Mouse (Mus musculus): Measurements from ENCODE around the gene Sapcd2. TPM values are rescaled to one million over a fixed set of nuclear protein-coding genes. Genes with fewer than 3 reads are reported as not detected.

Gene Sapcd2
- polyA plus RNA-seq, 1 experiment from 2014 or later, result 35.9 TPM

- Histone ChIP-seq H3K4me3 (replicated peaks; ENCODE audit: low read length) (no peak overlapping the region), H3K4me1 (ENCODE audit: control insufficient read depth, insufficient read depth, low read length) (no peaks in the 10 kb centered on the region), H3K9me3 (replicated peaks; ENCODE audit: control insufficient read depth, low read length) (no peaks in the 10 kb centered on the region), H3K27ac (ENCODE audit: low read length) (no peak overlapping the region), H3K36me3 (ENCODE audit: control insufficient read depth, insufficient read depth, low read length) (no peaks in the 10 kb centered on the region), H3K27me3 (ENCODE audit: control insufficient read depth, insufficient read depth, low read length) (peaks cover 21% of the 10 kb centered on the region), H3K4me2 (ENCODE audit: low read depth, low read length) (no peak overlapping the region), H3K9ac (ENCODE audit: low read length) (no peak overlapping the region; the same call in 1 of the 2 replicates)
- no peak for ATAC-seq (ENCODE audit: insufficient read depth, low FRiP score)
- WGBS, result 40% methylated on average over 27 of the region's 27 CpGs
Observed at GRCm38 (mm10) chr2:25425481-25425880, 53.4 kb downstream of the Sapcd2 start.

- no peak overlapping the region for H3K9ac ChIP-seq (ENCODE audit: low read length)
- H3K36me3 ChIP-seq (ENCODE audit: control insufficient read depth, insufficient read depth, low read length), result no peaks in the 10 kb centered on the region
- peaks cover 21% of the 10 kb centered on the region for H3K27me3 ChIP-seq (ENCODE audit: control insufficient read depth, insufficient read depth, low read length)
- no peak overlapping the region for H3K4me3 ChIP-seq (replicated peaks; ENCODE audit: low read length)
- H3K9me3 ChIP-seq (replicated peaks; ENCODE audit: control insufficient read depth, low read length), result no peaks in the 10 kb centered on the region
- no peak overlapping the region for H3K27ac ChIP-seq (ENCODE audit: low read length)
- no peaks in the 10 kb centered on the region for H3K4me1 ChIP-seq (ENCODE audit: control insufficient read depth, insufficient read depth, low read length)
- H3K4me2 ChIP-seq (ENCODE audit: low read depth, low read length), result no peak overlapping the region
- no peak for ATAC-seq (ENCODE audit: insufficient read depth, low FRiP score)
- WGBS, result 31% methylated on average over 5 of the region's 5 CpGs
Observed at GRCm38 (mm10) chr2:25426721-25427191, 54.6 kb downstream of the Sapcd2 start.

- peaks cover 21% of the 10 kb centered on the region for H3K27me3 ChIP-seq (ENCODE audit: control insufficient read depth, insufficient read depth, low read length)
- WGBS, result 87% methylated on average over 5 of the region's 5 CpGs
Observed at GRCm38 (mm10) chr2:25427256-25427655, 55.1 kb downstream of the Sapcd2 start.

More at GRCm38 (mm10) chr2:25427256-25427655, 55.1 kb downstream of the Sapcd2 start:
- Histone ChIP-seq H3K27ac (ENCODE audit: low read length) (no peak overlapping the region), H3K9ac (ENCODE audit: low read length) (no peak overlapping the region), H3K9me3 (replicated peaks; ENCODE audit: control insufficient read depth, low read length) (no peaks in the 10 kb centered on the region), H3K4me1 (ENCODE audit: control insufficient read depth, insufficient read depth, low read length) (no peaks in the 10 kb centered on the region), H3K36me3 (ENCODE audit: control insufficient read depth, insufficient read depth, low read length) (no peaks in the 10 kb centered on the region), H3K4me3 (replicated peaks; ENCODE audit: low read length) (no peak overlapping the region), H3K4me2 (ENCODE audit: low read depth, low read length) (no peak overlapping the region)
- no peak for ATAC-seq (ENCODE audit: insufficient read depth, low FRiP score)

Other genes with a start within 250 kb of the Sapcd2 start
- 9.9 and 11.0 TPM in 2 replicates for gene Nrarp, start 191.6 kb upstream of the Sapcd2 start, polyA plus RNA-seq (2015; fragmentation: Nextera tagmentation; extraction: Ambion mirVana)
- gene Tor4a, start 175.4 kb upstream of the Sapcd2 start, polyA plus RNA-seq (2015; fragmentation: Nextera tagmentation; extraction: Ambion mirVana), result 16.8 and 19.2 TPM in 2 replicates
- gene Nelfb, start 160.8 kb upstream of the Sapcd2 start, polyA plus RNA-seq (2015; fragmentation: Nextera tagmentation; extraction: Ambion mirVana), result 102 and 109 TPM in 2 replicates
- 0.06 TPM in 1 of 2 replicates, not detected in the other for gene Stpg3, start 157.7 kb upstream of the Sapcd2 start, polyA plus RNA-seq (2015; fragmentation: Nextera tagmentation; extraction: Ambion mirVana)
- not detected in 2 replicates for gene Fam166a, start 153.6 kb upstream of the Sapcd2 start, polyA plus RNA-seq (2015; fragmentation: Nextera tagmentation; extraction: Ambion mirVana)
- 631 and 720 TPM in 2 replicates for gene Tubb4b, start 147.6 kb upstream of the Sapcd2 start, polyA plus RNA-seq (2015; fragmentation: Nextera tagmentation; extraction: Ambion mirVana)
- gene Slc34a3, start 138.0 kb upstream of the Sapcd2 start, polyA plus RNA-seq (2015; fragmentation: Nextera tagmentation; extraction: Ambion mirVana), result 0.71 and 1.1 TPM in 2 replicates
- gene Rnf224, start 135.5 kb upstream of the Sapcd2 start, polyA plus RNA-seq (2015; fragmentation: Nextera tagmentation; extraction: Ambion mirVana), result 0.23 and 0.64 TPM in 2 replicates
- 11.3 and 14.2 TPM in 2 replicates for gene Rnf208, start 130.1 kb upstream of the Sapcd2 start, polyA plus RNA-seq (2015; fragmentation: Nextera tagmentation; extraction: Ambion mirVana)
- gene Cysrt1, start 129.9 kb upstream of the Sapcd2 start, polyA plus RNA-seq (2015; fragmentation: Nextera tagmentation; extraction: Ambion mirVana), result 66.0 and 120 TPM in 2 replicates
- gene AL732309.1, start 125.5 kb upstream of the Sapcd2 start, polyA plus RNA-seq (2015; fragmentation: Nextera tagmentation; extraction: Ambion mirVana), result 10.1 and 12.8 TPM in 2 replicates
- gene Tmem203, start 116.9 kb upstream of the Sapcd2 start, polyA plus RNA-seq (2015; fragmentation: Nextera tagmentation; extraction: Ambion mirVana), result 19.5 and 20.2 TPM in 2 replicates
- gene Tprn, start 109.7 kb upstream of the Sapcd2 start, polyA plus RNA-seq (2015; fragmentation: Nextera tagmentation; extraction: Ambion mirVana), result 17.9 and 19.0 TPM in 2 replicates
- 199 TPM in 2 replicates for gene Ssna1, start 99.9 kb upstream of the Sapcd2 start, polyA plus RNA-seq (2015; fragmentation: Nextera tagmentation; extraction: Ambion mirVana)
- 123 and 134 TPM in 2 replicates for gene Anapc2, start 99.8 kb upstream of the Sapcd2 start, polyA plus RNA-seq (2015; fragmentation: Nextera tagmentation; extraction: Ambion mirVana)
- gene Tmem210, start 84.2 kb upstream of the Sapcd2 start, polyA plus RNA-seq (2015; fragmentation: Nextera tagmentation; extraction: Ambion mirVana), result not detected in 2 replicates
- gene Lrrc26, start 82.4 kb upstream of the Sapcd2 start, polyA plus RNA-seq (2015; fragmentation: Nextera tagmentation; extraction: Ambion mirVana), result 14.3 and 20.3 TPM in 2 replicates
- gene Grin1, start 53.1 kb upstream of the Sapcd2 start, polyA plus RNA-seq (2015; fragmentation: Nextera tagmentation; extraction: Ambion mirVana), result 2.0 and 2.3 TPM in 2 replicates
- 46.0 and 47.0 TPM in 2 replicates for gene Man1b1, start 40.0 kb upstream of the Sapcd2 start, polyA plus RNA-seq (2015; fragmentation: Nextera tagmentation; extraction: Ambion mirVana)
- gene Dpp7, start 16.0 kb upstream of the Sapcd2 start, polyA plus RNA-seq (2015; fragmentation: Nextera tagmentation; extraction: Ambion mirVana), result 23.8 and 26.8 TPM in 2 replicates
- 34.8 and 40.0 TPM in 2 replicates for gene Uap1l1, start 6.6 kb upstream of the Sapcd2 start, polyA plus RNA-seq (2015; fragmentation: Nextera tagmentation; extraction: Ambion mirVana)
- 16.6 and 19.4 TPM in 2 replicates for gene Entpd2, start 23.6 kb downstream of the Sapcd2 start, polyA plus RNA-seq (2015; fragmentation: Nextera tagmentation; extraction: Ambion mirVana)
- gene Npdc1, start 27.0 kb downstream of the Sapcd2 start, polyA plus RNA-seq (2015; fragmentation: Nextera tagmentation; extraction: Ambion mirVana), result 54.9 and 66.1 TPM in 2 replicates
- gene Fut7, start 50.9 kb downstream of the Sapcd2 start, polyA plus RNA-seq (2015; fragmentation: Nextera tagmentation; extraction: Ambion mirVana), result 0.19 TPM in 1 of 2 replicates, not detected in the other
- 4.0 and 4.6 TPM in 2 replicates for gene Abca2, start 56.4 kb downstream of the Sapcd2 start, polyA plus RNA-seq (2015; fragmentation: Nextera tagmentation; extraction: Ambion mirVana)
- gene Clic3, start 84.5 kb downstream of the Sapcd2 start, polyA plus RNA-seq (2015; fragmentation: Nextera tagmentation; extraction: Ambion mirVana), result 60.5 and 113 TPM in 2 replicates
- 44.1 and 49.4 TPM in 2 replicates for gene Paxx, start 88.8 kb downstream of the Sapcd2 start, polyA plus RNA-seq (2015; fragmentation: Nextera tagmentation; extraction: Ambion mirVana)
- 6.1 and 6.7 TPM in 2 replicates for gene Ptgds, start 97.7 kb downstream of the Sapcd2 start, polyA plus RNA-seq (2015; fragmentation: Nextera tagmentation; extraction: Ambion mirVana)
- gene Lcn12, start 121.6 kb downstream of the Sapcd2 start, polyA plus RNA-seq (2015; fragmentation: Nextera tagmentation; extraction: Ambion mirVana), result not detected in 2 replicates
- 76.5 and 86.0 TPM in 2 replicates for gene Fbxw5, start 128.4 kb downstream of the Sapcd2 start, polyA plus RNA-seq (2015; fragmentation: Nextera tagmentation; extraction: Ambion mirVana)
- 8.9 and 9.5 TPM in 2 replicates for gene C8g, start 129.4 kb downstream of the Sapcd2 start, polyA plus RNA-seq (2015; fragmentation: Nextera tagmentation; extraction: Ambion mirVana)
- 31.5 and 32.1 TPM in 2 replicates for gene Traf2, start 174.6 kb downstream of the Sapcd2 start, polyA plus RNA-seq (2015; fragmentation: Nextera tagmentation; extraction: Ambion mirVana)
- gene Edf1, start 185.5 kb downstream of the Sapcd2 start, polyA plus RNA-seq (2015; fragmentation: Nextera tagmentation; extraction: Ambion mirVana), result 377 and 401 TPM in 2 replicates
- gene Mamdc4, start 202.5 kb downstream of the Sapcd2 start, polyA plus RNA-seq (2015; fragmentation: Nextera tagmentation; extraction: Ambion mirVana), result 74.0 and 87.4 TPM in 2 replicates
- 120 and 123 TPM in 2 replicates for gene Phpt1, start 202.9 kb downstream of the Sapcd2 start, polyA plus RNA-seq (2015; fragmentation: Nextera tagmentation; extraction: Ambion mirVana)
- 0.26 and 0.94 TPM in 2 replicates for gene Ajm1, start 209.4 kb downstream of the Sapcd2 start, polyA plus RNA-seq (2015; fragmentation: Nextera tagmentation; extraction: Ambion mirVana)
- gene Rabl6, start 236.2 kb downstream of the Sapcd2 start, polyA plus RNA-seq (2015; fragmentation: Nextera tagmentation; extraction: Ambion mirVana), result 56.4 and 60.3 TPM in 2 replicates
- 0.09 and 0.15 TPM in 2 replicates for gene Ccdc183, start 245.4 kb downstream of the Sapcd2 start, polyA plus RNA-seq (2015; fragmentation: Nextera tagmentation; extraction: Ambion mirVana)
- gene Tmem141, start 249.7 kb downstream of the Sapcd2 start, polyA plus RNA-seq (2015; fragmentation: Nextera tagmentation; extraction: Ambion mirVana), result 27.8 and 33.9 TPM in 2 replicates